Mouse (Mus musculus): ENCODE measurements at regions not wholly inside any gene's neighbourhood (a gene's known extent, or its start where the extent isn't known, plus 50 kb on each side); places are given as distances from the start of the nearest gene placed in this dataset.

GRCm38 (mm10) chr8:6227901-6228300 is 1122.8 kb upstream of the Slc10a2 start:
- ATAC-seq (ENCODE audit: extremely low read depth, insufficient number of reproducible peaks, low FRiP score, poor library complexity, severe bottlenecking) = no peak

- ATAC-seq (ENCODE audit: extremely low read depth, insufficient number of reproducible peaks, low FRiP score, poor library complexity, severe bottlenecking) = no peak
Observed at GRCm38 (mm10) chr8:6225194-6225593, 1120.0 kb upstream of the Slc10a2 start.

DNA sequence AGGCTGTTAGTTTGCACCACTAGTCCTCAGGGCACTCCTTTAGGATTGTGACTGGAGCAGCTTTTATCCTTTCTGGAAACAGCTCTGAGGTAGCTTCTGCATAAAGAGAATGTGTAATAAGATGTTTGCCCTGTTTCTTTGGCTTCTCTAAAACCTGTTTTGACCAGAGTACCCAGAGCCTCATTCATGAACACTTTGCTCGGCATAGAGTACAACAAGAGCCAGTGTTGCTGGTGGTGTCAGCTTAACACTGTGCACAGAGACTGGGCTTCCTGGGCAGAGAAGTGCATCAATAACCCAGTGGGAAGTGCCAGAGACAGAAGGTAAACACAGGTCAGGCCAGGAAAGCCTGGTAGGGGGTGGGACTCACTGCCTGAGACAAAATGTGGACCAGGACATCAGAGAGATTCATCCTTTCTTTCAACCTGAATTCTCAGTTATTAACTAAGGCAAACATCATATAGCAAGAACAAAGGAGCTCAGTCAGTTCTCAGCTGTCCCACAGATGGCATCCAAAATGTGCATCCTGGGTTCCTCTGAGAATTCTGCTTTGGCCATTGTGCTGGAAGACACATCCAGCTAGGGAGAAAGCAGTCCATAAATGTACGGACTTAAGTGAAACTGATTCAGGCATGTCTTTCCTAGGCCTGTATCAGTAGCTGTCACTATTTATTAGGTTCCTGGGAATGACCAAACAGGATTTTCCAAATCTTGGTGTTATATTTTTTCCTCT is 1102.6 kb upstream of the Slc10a2 start:
- ATAC-seq (ENCODE audit: extremely low read depth, insufficient number of reproducible peaks, low FRiP score, poor library complexity, severe bottlenecking) = no peak

DNA sequence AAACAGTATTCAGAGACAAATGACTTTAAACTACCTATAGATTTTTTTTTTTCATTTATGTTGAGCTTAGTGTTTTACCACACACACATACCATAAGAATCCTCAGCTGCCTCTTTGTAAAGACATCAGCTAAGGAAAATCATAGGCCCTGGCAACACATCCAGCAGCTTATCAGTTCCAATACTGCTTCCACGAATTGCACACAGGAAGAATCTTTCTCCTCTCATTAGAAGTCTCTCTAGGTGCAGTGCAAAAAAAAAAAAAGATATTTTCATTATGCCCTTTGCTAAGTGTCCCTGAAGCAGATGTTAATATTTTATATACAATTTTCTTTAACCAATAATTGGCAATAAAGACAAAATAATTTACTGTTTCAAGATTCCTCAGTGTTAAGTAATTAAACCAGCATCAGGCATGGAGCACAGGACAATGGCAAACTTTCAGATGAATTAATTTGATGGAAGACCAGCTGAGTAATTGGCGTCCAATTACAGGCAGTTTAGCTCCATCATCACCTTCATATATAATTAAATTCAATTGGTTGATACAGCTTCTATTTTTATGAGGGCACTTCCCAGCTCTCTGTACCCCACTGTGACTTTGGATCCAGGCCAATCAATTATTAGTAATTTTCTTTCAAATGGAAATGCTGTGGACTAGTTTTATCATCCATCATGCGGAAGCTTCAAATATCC is 1099.0 kb upstream of the Slc10a2 start:
- no peak for ATAC-seq (ENCODE audit: extremely low read depth, insufficient number of reproducible peaks, low FRiP score, poor library complexity, severe bottlenecking)

GRCm38 (mm10) chr8:6191431-6191830 is 1086.3 kb upstream of the Slc10a2 start:
- ATAC-seq (ENCODE audit: extremely low read depth, insufficient number of reproducible peaks, low FRiP score, poor library complexity, severe bottlenecking) = no peak

DNA sequence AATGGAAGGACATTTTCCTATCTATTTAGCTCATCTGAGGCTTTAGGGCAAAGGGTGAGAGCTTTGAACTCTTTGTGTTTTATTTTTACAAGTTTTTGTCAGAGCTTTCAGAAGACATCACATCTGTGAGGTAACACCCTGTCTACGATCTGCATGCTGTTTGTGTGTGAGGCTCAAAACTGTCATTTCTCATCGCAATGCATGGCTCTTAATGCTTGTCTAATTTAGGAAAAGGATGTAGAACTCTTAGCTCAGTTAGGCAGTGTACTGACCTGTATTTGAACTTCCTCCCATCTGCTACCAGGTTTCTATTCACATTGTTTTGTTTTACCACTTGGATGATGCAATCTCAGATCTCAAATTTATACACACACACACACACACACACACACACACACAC is 1083.3 kb upstream of the Slc10a2 start:
- peak; percentile 23; the same call in 1 of the 2 replicates for ATAC-seq (ENCODE audit: extremely low read depth, insufficient number of reproducible peaks, low FRiP score, poor library complexity, severe bottlenecking)

- ATAC-seq (ENCODE audit: extremely low read depth, insufficient number of reproducible peaks, low FRiP score, poor library complexity, severe bottlenecking) = no peak
Observed at GRCm38 (mm10) chr8:6186561-6186960, 1081.4 kb upstream of the Slc10a2 start.

DNA sequence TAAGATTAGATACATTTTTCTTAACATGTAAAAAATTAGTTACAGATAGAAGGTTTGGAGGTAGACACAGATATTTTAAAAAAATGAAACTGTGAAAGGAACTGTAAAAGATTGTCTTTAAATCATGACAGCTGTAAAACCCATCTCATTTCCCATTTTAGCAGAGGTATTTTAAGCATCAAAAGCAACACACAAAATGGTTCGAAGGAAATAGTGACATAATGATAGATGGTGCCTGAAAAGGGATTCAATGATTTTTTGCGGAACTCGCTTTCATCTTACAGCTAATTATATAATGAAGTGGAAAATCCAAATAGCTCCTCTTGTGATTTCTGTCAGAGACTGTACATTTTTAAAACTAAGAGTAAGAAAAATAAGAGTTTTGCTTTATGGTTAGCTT is 1074.5 kb upstream of the Slc10a2 start:
- no peak for ATAC-seq (ENCODE audit: extremely low read depth, insufficient number of reproducible peaks, low FRiP score, poor library complexity, severe bottlenecking)

GRCm38 (mm10) chr8:6166433-6166832 is 1061.3 kb upstream of the Slc10a2 start:
- ATAC-seq (ENCODE audit: extremely low read depth, insufficient number of reproducible peaks, low FRiP score, poor library complexity, severe bottlenecking) = no peak

- no peak for ATAC-seq (ENCODE audit: extremely low read depth, insufficient number of reproducible peaks, low FRiP score, poor library complexity, severe bottlenecking)
Observed at GRCm38 (mm10) chr8:6165230-6165629, 1060.1 kb upstream of the Slc10a2 start.

GRCm38 (mm10) chr8:6164758-6165157 is 1059.6 kb upstream of the Slc10a2 start:
- ATAC-seq (ENCODE audit: extremely low read depth, insufficient number of reproducible peaks, low FRiP score, poor library complexity, severe bottlenecking) = no peak

DNA sequence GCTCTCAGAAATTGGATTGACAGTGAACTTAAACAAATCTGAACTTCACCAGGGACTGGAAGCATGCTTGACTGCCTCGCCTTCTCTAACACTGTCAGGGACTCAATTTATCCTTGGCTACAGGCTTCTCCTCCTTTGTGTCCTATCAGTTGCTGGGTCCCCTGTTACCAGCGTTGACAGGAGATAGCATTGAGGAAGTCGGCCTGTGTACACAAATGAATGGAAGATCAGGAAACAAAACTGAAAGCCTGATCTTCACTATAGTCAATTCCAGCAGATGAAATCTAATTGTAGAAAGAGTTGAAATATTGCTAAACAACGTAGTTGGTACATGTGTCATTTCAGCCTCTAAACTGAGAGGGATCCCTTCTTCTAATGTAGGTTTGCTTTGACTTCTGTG is 1039.4 kb upstream of the Slc10a2 start:
- no peak for ATAC-seq (ENCODE audit: extremely low read depth, insufficient number of reproducible peaks, low FRiP score, poor library complexity, severe bottlenecking)

GRCm38 (mm10) chr8:6140090-6140489 is 1034.9 kb upstream of the Slc10a2 start:
- ATAC-seq (ENCODE audit: extremely low read depth, insufficient number of reproducible peaks, low FRiP score, poor library complexity, severe bottlenecking) = no peak

DNA sequence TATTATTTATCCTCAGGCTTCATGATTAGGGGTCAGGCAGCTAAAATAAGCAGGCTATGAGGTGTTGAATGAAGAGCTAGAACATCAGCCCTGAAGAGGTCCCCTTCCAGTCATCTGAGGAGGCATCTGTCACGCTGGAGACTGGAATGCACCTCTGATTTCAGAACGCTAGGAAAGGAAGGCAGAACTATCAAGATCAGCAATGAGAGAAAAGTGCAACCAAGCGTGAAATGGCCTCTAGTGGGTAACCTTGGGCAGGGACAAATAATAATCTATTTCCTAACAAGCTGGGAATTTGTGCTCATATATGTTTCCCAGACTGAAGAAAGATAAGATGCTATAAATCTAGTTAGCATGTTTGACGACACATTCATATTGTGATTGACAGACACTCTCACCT is 1034.0 kb upstream of the Slc10a2 start:
- no peak for ATAC-seq (ENCODE audit: extremely low read depth, insufficient number of reproducible peaks, low FRiP score, poor library complexity, severe bottlenecking)

DNA sequence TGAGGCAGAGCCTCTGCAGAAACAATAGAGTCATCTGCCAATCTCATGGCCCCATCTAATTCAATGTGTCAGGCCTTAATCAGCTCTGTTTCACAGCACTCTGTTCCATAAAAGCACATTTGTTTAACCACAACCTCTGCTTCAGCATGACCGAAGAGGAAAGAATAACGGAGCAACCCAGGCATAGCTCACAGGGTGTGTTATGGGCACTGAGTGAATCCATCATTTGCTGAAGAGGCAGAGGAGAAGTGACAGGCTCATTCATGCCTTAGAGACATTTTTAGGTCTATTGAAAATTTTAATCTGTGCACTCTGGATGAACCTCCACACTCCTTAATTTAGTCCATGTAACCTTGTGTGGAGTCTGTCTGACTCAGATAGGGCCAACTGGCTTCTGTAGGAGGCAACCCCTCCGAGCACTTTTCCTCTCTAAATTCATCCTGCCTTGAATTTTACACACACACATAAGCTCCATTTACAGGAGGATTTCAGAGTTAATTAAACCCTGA is 1027.1 kb upstream of the Slc10a2 start:
- no peak for ATAC-seq (ENCODE audit: extremely low read depth, insufficient number of reproducible peaks, low FRiP score, poor library complexity, severe bottlenecking)

GRCm38 (mm10) chr8:6125265-6125664 is 1020.1 kb upstream of the Slc10a2 start:
- no peak for ATAC-seq (ENCODE audit: extremely low read depth, insufficient number of reproducible peaks, low FRiP score, poor library complexity, severe bottlenecking)

DNA sequence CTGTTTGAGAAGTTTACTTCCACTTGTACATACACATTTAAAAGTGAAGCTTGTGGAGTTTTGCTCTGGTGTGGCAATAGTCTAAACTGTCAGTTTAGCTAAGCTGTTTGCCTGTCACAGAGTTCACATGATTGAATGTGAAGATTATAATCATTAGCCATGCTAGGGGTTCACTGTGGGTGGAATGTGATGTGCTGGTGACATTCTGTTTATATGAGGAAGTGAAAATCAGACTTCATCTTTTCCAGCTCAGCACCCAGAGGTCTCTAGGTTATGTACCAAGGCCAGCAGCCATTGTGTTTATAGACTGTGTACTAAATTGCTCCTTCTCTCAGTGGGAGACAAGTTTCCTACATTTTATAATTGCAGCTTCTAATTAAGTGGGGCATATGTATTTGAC is 1014.4 kb upstream of the Slc10a2 start:
- no peak for ATAC-seq (ENCODE audit: extremely low read depth, insufficient number of reproducible peaks, low FRiP score, poor library complexity, severe bottlenecking)

DNA sequence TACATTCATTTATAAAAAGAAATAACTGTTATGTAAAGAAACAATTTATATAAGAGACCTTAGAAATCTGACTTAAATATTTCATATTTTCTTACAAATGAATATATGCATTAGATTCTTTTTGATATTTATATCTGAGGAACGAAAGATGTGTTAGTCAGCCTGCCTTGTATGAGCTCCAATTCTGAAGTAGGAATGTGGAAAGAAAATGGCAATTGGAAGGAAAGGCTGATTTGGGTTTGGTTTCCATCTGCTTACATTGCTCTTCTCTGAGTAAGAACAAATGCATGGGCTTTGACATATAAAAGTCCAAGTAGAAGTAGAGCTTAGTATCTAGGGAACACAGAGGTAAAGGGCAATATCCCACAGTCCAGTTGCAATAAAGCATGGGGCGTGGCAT is 1006.2 kb upstream of the Slc10a2 start:
- no peak for ATAC-seq (ENCODE audit: extremely low read depth, insufficient number of reproducible peaks, low FRiP score, poor library complexity, severe bottlenecking)

- ATAC-seq (ENCODE audit: extremely low read depth, insufficient number of reproducible peaks, low FRiP score, poor library complexity, severe bottlenecking) = no peak
Observed at GRCm38 (mm10) chr8:6090028-6090427, 984.9 kb upstream of the Slc10a2 start.

DNA sequence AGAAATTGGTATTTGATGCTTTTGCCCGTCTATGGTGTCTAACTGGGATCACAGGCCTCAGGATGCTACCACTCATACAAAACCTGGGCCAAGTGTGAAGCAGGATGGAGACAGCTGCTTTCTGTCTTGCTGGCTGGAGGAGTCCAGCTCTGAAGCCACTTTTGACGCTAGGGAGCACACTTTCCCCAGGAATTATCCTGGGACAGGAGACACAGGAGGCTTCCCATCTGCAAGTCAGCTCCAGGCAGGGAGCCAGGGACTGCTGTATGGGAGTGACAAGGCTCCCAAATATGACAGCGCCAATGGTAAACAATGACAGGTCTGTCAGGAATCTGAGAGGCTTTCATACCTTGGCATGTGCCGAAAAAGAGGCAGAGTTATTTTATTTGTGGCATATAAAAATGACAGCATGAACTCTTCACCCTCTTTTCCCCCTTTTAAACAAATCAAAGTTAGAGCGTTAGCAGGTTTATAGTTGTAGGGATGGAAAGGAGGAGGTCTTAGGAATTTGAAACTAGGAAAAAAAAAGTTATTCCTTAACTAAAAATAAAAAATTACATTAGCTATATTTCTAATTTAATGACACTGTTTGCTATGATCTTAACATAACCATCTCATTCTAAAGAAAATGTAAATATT is 938.9 kb upstream of the Slc10a2 start:
- ATAC-seq (ENCODE audit: extremely low read depth, insufficient number of reproducible peaks, low FRiP score, poor library complexity, severe bottlenecking) = no peak

Data from neutrophil, adult 5-6 weeks (primary cell).